Mouse (Mus musculus): ENCODE measurements around the gene Dusp6.

DNA sequence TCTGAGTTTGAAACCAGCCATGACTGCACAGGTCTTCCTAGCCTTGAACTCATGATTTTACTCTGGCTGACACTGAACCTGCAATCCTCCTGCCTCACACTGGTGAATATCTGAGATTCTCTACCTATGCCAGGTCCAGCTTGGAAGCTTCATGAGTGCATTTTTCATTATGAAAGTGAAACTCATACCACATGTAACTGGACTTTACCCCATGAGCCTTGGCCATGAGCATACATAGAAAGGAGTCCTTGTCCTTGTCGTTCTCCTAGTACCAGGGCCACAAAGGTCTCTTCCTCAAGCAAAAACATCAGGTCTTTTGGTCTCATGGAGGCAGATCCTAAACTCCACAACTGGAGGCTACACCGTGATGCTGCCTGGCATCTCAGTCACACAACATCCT, 9.6 kb upstream of the Dusp6 start:
- no peak for TF ChIP-seq POLR2A (IDR thresholded peaks at IDR 0.05; ENCODE audit: insufficient read depth, low read depth, low read length)
- TF ChIP-seq CTCF (IDR thresholded peaks at IDR 0.05; ENCODE audit: insufficient read depth, low read depth, low read length): no peak

All from olfactory bulb, adult 2 months (tissue).